Mouse (Mus musculus): ENCODE data around the gene Sec31a.

GRCm38 (mm10) chr5:100429344-100430075 lies 13.5 kb upstream of the Sec31a start:
- no peak for TF ChIP-seq CTCF (IDR thresholded peaks at IDR 0.05)
- 0 out of 2 replicates have a peak, but pooled peaks have one; percentile 38 for TF ChIP-seq EP300 (IDR thresholded peaks at IDR 0.05; ENCODE audit: insufficient read depth, low read depth, low read length)

All from heart, adult 2 months (tissue).